Mouse (Mus musculus) CH12F3 (cell line): Measurements from ENCODE around the gene Zfp534.
"Not testable (repeated sequence)": the region's sequence is repeated elsewhere in the genome, so short reads cannot be mapped to it uniquely, and the experiment has no call there.

Experiments
- in situ Hi-C: fragments of 300-500 bp; cut with MboI; formaldehyde crosslinking; loops from 2 replicates; pipeline ENCODE4 v1.14.3; 2020; ENCODE audit warnings: low sequenced_read_pairs

The Zfp534 gene

DNA sequence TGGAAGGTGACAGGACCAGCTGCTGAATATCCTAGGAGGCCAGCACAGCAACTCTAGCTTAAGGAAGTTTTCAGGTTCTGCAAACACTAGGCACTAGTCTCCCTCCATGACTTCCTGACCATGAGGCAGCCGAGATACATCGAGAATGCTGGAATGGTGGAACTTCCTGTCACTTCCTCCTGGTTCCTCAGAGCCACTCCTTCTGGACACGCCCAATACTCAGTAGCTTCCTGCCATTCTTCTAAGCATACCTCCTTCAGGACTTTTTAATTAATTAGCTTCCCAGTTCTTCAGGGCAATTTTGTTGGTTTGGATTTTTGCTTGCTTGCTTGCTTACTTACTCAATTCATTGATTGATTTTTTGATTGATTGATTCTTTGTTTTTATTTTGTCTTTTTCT is at the start of gene Zfp534:
Gene Zfp534, minus strand, starts transcription at position 101 of the 400 bp plus-strand sequence.
- in situ Hi-C loops, result not testable (repeated sequence)

DNA sequence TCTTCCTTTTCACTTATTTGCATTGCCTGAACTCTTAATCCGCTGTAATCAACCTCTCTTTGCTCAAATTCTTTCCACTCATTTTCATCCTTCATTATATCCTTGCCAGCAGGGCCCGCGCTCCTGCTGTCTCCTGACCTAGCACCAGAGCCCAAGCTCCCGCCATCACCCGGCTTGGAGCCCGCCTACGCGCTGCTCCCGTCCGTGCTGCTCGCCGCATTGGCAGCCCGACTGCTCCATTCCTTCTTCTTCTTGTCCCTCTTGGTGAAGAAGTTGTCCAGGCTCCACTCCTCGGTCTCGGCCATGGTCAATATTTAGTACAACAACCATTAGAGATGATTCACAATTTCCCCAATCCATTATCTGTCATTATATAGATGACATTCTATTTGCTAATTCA is 43.9 kb upstream of the Zfp534 start:
- in situ Hi-C loops, result not testable (repeated sequence)

DNA sequence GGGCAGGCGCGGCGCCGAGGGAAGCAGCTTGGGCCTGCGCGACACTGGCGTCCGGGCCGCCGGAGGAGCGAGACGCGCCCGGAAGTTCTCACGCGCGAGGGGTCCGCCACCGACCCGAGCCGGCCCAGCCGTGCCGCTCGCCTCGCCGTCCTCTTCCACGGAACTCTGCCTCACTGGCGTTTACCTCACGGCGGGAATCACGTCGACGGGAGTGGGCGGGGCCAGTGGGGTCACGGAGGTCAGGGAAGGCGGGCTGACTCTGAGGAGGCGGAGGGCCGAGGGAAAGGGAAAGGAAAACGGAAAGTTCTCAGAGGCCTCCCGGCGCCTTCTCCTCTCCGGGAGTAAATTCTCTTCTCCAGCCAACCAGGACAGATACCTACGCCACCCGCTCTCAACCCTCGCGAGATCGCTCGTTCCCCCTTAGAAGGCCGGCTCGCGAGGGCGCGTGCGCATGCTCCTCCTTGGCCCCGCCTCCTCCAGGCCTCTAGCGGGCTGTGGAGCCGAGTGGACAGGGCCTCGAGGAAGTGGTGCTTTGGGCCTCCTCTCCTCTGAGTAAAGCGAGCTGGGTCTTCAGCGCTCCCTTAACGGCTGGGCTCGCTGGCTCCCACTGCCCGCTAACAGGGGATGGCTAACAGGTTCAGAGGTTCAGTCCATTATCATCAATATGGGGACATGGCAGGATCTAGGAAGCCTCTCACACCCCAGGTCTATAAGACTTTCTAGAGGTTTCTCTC is 36.5 kb upstream of the Zfp534 start:
- in situ Hi-C loops, result not testable (repeated sequence)

DNA sequence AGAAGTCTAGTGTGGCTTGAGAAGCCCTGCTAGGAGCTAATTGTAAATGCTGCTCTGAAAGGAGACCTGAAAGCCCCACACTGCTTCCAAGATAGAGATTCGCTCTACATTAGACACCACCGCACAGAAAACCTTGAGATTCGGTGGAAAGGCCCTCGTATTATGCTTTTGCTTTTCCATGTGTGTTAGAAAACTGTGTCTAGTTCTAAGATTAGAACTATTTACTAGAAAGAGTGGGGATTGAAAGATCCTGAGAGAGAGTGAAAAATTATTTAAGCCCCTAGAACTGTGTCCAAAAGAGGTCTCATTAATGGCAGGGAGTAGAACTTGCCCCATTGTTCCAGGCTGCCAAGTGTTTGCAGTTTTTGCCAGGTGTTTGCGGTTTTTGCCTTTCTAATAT is 47.1 kb downstream of the Zfp534 start:
- in situ Hi-C loops, result not testable (repeated sequence)

DNA sequence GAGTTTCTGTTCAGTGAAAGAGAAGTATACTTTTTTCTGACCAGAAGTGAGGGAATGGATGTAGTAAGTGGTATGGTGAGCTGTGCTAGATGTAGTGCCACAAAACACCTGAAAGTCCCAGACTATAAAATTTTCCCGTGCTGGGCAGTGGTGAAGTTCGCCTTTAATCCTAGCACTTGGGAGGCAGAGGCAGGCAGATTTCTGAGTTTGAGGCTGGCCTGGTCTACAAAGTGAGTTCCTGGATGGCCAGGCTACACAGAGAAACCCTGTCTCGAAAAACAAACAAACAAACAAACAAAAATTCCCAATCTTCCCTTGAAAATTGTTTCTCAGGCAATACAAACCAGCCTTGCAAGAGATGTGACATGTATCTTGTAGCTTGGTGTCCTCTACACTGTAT is 54.9 kb downstream of the Zfp534 start:
- in situ Hi-C loops, result not testable (repeated sequence)

DNA sequence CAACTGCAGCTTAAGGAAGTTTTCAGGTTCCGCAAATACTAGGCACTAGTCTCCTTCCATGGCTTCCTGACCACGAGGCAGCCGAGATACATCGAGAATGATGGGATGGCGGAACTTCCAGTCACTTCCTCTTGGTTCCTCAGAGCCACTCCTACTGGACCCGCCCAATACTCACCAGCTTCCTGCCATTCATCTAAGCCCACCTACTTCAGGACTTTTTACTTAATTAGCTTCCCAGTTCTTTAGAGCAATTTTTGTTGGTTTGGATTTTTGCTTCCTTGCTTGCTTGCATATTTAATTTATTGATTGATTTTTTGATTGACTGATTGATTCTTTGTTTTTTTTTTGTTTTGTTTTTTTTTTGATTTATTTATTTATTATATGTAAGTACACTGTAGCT is 59.9 kb downstream of the Zfp534 start, which contains the start of gene Zfp979:
Gene Zfp979, minus strand, starts transcription at position 101 of the 400 bp plus-strand sequence.
- in situ Hi-C loops, result not testable (repeated sequence)

DNA sequence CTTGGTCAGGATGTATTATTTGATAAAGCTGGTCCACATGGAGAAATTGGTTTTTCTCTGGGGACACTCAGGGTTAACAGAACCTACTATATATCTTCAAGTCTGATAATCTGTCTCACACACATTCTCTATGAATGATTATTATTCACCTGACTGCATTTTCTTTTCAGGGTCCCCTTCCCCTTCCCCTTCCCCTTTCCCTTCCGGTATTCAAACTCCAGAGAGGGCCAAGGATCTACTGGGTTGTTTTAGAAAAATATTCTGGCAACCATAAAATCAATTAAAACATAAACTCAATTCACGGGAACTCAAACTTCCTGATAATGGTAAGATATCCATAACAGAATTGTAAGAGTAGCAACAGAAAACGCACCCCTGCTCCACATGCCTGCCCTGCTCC is 60.4 kb downstream of the Zfp534 start:
- in situ Hi-C loops, result not testable (repeated sequence)

DNA sequence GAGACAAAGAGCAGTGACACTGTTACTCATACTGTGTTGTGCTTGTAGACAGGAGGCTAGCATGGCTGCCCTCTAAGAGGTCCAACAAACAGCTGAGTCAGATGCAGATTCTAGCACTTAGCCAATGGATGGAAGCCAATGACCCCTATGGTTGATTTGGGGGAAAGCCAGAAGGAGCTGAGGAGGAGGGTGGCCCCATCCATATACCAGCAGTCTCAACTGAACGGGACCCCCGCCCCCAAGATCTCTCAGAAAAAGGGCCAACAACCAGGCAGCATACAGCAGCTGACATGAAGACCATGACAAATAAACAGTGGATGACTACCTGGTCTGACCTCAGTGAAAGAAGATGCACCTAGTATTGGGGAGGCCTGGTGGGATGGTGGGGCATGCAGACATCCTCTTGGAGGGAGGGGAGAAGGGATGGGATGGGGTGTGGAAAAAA is 68.5 kb downstream of the Zfp534 start:
- in situ Hi-C loops, result not testable (repeated sequence)
